Mouse (Mus musculus) heart, embryonic 12.5 days (tissue): ENCODE measurements around the gene Rab7b. TPM values are rescaled to one million over a fixed set of nuclear protein-coding genes. Genes with fewer than 3 reads are reported as not detected.

ENCODE experiments used
- ATAC-seq: fragments of 200-750 bp; cut with Nextera tagmentation; 2 replicates; pipeline ENCODE4 v1.8.0; 2017; ENCODE audit warnings: moderate TSS enrichment, moderate library complexity; ENCODE audit not compliant: insufficient number of reproducible peaks, low FRiP score
- H3K27ac ChIP-seq: fragments of 300-500 bp; sonication (generic); 2 replicates; pipeline ENCODE4 v1.5.1; 2016; ENCODE audit warnings: mild to moderate bottlenecking, moderate library complexity; ENCODE audit not compliant: poor library complexity, severe bottlenecking
- H3K27me3 ChIP-seq: fragments of 300-500 bp; sonication (generic); replicated peaks from 2 replicates; pipeline ENCODE4 v1.6.1; 2016; ENCODE audit warnings: mild to moderate bottlenecking, moderate library complexity
- H3K36me3 ChIP-seq: fragments of 300-500 bp; sonication (generic); 2 replicates; pipeline ENCODE4 v1.6.1; 2016; ENCODE audit warnings: mild to moderate bottlenecking, moderate library complexity
- H3K4me1 ChIP-seq: fragments of 300-500 bp; sonication (generic); replicated peaks from 2 replicates; pipeline ENCODE4 v1.6.1; 2016; ENCODE audit warnings: mild to moderate bottlenecking
- H3K4me2 ChIP-seq: fragments of 300-500 bp; sonication (generic); 2 replicates; pipeline ENCODE4 v1.6.1; 2016; ENCODE audit warnings: mild to moderate bottlenecking, moderate library complexity
- H3K4me3 ChIP-seq: fragments of 300-500 bp; sonication (generic); 2 replicates; pipeline ENCODE4 v1.5.1; 2016; ENCODE audit warnings: mild to moderate bottlenecking
- H3K9ac ChIP-seq: fragments of 300-500 bp; sonication (generic); 2 replicates; pipeline ENCODE4 v1.6.1; 2016; ENCODE audit warnings: mild to moderate bottlenecking, moderate library complexity
- H3K9me3 ChIP-seq: fragments of 300-500 bp; sonication (generic); replicated peaks from 2 replicates; pipeline ENCODE4 v1.6.1; 2016; ENCODE audit warnings: mild to moderate bottlenecking, moderate library complexity
- WGBS: fragments of 180-500 bp; shearing (Covaris S2); methylation state at CpG from one replicate; pipeline ENCODE4 v1.1.7; 2016; 5-methylcytosine and 5-hydroxymethylcytosine counted together
- polyA plus RNA-seq: library from polyadenylated mRNA; unstranded; fragments of >200 nt; fragmentation: Nextera tagmentation; extraction: Ambion mirVana; gene quantifications from 2 replicates; pipeline ENCODE4 v1.2.1, GENCODE M21; 2016

Gene Rab7b
- 0.68 and 1.5 TPM in 2 replicates for polyA plus RNA-seq

DNA sequence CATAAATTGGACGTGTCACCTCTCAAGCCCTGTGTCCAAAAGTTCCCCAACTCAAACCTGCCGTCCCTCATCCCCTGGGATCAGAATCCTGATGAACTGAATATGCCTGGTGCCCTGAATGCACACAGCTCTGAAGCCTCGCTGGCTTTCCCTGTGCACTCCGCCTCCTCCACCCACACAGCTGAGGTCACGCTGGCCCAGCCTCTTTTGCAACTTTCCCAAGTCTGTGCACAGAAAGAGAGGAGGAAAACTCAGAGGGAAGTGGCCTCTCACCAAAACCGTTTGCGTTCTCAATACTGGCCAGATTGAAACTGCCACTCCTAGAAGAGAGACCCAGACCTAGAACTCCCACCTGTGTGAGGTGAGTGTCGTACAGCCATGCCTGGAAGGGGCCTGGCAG lies at the start of gene Rab7b:
Gene Rab7b (plus strand): TSS at position 221 of the 400 bp plus-strand sequence.
- peaks cover 13% of the 10 kb centered on the region for H3K4me1 ChIP-seq
- H3K27me3 ChIP-seq: no peaks in the 10 kb centered on the region
- WGBS: 56% methylated on average over 8 of the region's 8 CpGs
- no peaks in the 10 kb centered on the region for H3K9me3 ChIP-seq
- H3K36me3 ChIP-seq: no peaks in the 10 kb centered on the region
- no peak for ATAC-seq
- no peak within 1 kb of the TSS for H3K4me3 ChIP-seq
- no peak within 1 kb of the TSS for H3K4me2 ChIP-seq
- no peak within 1 kb of the TSS for H3K27ac ChIP-seq
- H3K9ac ChIP-seq: no peak within 1 kb of the TSS

DNA sequence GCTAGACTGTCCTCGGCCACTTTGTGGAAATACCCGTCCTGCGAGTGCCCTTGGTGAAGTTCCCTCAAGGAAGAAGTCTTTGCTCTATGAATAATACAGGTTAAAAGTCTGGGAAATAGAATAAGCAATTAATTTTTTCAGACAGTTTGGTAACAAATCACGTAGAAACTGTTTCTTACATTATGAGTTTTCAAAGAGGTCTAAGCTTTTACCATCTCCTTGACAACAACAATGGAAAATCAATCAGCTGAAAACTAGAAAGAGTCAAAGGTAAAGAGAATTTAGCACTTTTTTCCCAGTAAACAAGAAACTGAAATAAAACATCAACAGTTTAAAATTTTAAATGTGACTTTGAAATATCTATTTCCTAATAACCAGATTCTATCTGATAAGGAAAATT lies 48.4 kb upstream of the Rab7b start:
- WGBS: 85% methylated on average over 4 of the region's 4 CpGs
- Histone ChIP-seq H3K27me3 (no peaks in the 10 kb centered on the region), H3K36me3 (no peaks in the 10 kb centered on the region), H3K9me3 (no peaks in the 10 kb centered on the region), H3K9ac (no peak overlapping the region), H3K4me1 (no peaks in the 10 kb centered on the region), H3K4me2 (no peak overlapping the region), H3K4me3 (no peak overlapping the region), H3K27ac (no peak overlapping the region)
- ATAC-seq: no peak

DNA sequence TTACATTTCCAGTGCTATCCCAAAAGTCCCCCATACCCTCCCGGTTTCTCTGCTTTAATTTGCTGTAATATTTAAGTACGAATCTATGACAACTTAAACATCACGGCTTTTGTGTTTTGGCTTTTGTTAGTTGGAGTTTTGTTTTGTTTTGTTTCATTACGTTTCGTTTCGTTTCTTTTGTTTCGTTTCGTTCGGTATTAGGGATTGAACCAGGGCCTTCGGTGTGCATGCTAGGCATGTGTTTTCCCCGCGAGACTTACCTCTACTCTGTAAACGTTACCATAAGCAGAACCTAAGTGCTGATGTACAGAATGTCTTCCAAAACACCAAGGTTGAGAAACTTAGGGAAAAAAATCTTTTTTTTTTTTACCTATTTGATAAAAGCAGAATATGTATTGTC lies 46.9 kb upstream of the Rab7b start:
- Histone ChIP-seq H3K4me2 (no peak overlapping the region), H3K4me1 (no peaks in the 10 kb centered on the region), H3K27me3 (no peaks in the 10 kb centered on the region), H3K9me3 (no peaks in the 10 kb centered on the region), H3K4me3 (no peak overlapping the region), H3K9ac (no peak overlapping the region), H3K27ac (no peak overlapping the region), H3K36me3 (no peaks in the 10 kb centered on the region)
- no peak for ATAC-seq
- WGBS: 92% methylated on average over 13 of the region's 13 CpGs

DNA sequence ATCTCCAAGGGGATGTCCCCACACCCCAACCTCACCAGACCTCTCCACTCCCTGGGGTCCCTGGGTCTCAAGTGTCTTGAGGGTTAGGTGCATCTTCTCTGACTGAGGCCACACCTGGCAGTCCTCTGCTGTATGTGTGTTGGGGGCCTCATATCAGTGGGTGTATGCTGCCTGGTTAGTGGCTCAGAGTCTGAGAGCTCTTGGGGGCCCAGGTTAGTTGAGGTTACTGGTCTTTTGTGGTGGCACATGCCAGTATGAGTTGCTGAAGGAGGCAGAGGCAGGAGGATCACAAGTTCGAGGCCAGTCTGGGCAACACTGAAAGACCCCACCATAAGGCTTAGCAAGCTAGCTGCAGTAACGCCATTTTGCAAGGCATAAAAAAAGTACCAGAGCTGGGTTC lies 46.2 kb upstream of the Rab7b start:
- Histone ChIP-seq H3K4me1 (no peaks in the 10 kb centered on the region), H3K27me3 (no peaks in the 10 kb centered on the region), H3K27ac (no peak overlapping the region), H3K36me3 (no peaks in the 10 kb centered on the region), H3K9me3 (no peaks in the 10 kb centered on the region), H3K9ac (no peak overlapping the region), H3K4me3 (no peak overlapping the region), H3K4me2 (no peak overlapping the region)
- WGBS: 83% methylated on average over 2 of the region's 2 CpGs
- ATAC-seq: no peak

DNA sequence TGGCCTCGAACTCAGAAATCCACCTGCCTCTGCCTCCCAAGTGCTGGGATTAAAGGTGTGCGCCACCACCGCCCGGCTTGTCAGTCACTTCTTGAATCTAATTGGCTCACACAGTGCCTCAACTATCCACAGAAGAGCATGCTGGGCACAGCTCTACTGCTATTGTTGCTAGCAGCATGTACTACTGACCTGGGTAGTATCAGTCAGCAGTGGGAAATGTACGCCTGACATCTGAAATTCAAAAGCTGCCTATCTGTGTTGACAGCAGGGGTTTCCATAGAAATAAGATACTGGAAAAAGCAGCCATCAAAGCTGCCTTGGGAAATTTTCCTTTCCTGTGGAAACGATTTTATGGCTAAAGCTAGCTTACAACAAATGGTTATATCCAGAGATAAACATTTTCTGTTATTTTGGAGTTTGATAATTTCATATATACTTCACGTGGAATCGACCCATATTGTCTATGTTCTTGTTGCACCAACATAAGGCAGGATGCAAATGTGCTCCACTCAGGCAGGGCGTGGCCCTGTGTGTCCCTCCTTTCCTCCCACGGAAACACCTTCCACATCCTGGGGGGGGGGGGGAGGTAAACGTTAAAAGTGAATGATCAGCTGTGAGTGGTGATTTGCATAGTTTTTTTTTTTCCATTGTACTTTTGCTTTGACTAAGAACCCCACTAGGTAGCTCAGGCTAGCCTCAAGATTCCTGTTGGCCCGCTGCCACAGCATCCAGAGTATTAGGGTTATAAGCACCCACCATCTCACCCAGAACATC lies 35.6 kb upstream of the Rab7b start:
- Histone ChIP-seq H3K9ac (no peak overlapping the region), H3K27me3 (no peaks in the 10 kb centered on the region), H3K36me3 (no peaks in the 10 kb centered on the region), H3K4me2 (no peak overlapping the region), H3K9me3 (no peaks in the 10 kb centered on the region), H3K4me3 (no peak overlapping the region), H3K27ac (no peak overlapping the region), H3K4me1 (peaks cover 16% of the 10 kb centered on the region; the same call in 1 of the 2 replicates)
- WGBS: 56% methylated on average over 12 of the region's 12 CpGs
- ATAC-seq: peak; percentile 76; the same call in 1 of the 2 replicates

DNA sequence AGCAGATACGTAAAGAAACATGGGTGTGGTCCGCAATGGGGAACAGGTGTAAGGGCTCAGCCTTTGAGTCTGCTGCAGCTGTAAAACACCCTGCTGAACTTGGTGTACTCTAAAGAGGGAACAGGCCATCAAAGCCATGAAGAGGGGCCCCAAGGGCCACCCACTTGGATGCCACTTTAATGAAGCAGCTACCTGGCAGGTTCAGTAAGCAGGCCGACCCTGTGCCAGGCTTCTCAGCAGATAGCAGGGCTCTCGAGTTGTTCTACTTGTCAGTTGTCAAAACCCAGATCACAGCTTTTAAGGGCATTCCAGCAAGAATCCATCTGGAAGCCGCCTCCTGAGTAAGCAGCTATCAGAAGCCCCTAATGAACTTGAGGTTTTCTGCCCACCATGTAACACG lies 32.9 kb upstream of the Rab7b start:
- H3K36me3 ChIP-seq: no peaks in the 10 kb centered on the region
- no peaks in the 10 kb centered on the region for H3K9me3 ChIP-seq
- no peak overlapping the region for H3K27ac ChIP-seq
- no peak overlapping the region for H3K4me2 ChIP-seq
- no peak overlapping the region for H3K4me3 ChIP-seq
- no peak overlapping the region for H3K9ac ChIP-seq
- H3K27me3 ChIP-seq: no peaks in the 10 kb centered on the region
- 67% methylated on average over 6 of the region's 6 CpGs for WGBS
- ATAC-seq: no peak
- H3K4me1 ChIP-seq: peaks cover 16% of the 10 kb centered on the region; the same call in 1 of the 2 replicates

DNA sequence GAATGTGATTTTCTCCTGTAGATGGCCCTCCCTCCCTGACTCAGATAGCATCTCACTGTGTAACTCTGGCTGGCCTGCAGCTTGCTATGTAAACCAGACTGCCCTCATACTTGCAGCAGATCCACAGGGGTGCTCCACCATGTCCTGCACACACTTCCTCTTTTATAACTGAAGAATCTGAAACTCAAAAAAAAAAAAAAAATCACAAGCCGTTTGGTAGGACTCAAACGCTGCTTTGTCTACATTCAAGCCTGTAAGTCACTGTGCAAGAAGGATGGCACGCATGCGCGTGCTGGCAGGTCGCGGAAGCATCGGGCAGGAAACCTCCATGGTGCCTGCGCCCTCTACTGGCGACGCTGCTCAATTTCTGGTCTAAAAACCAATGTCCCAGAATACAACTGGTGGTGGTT lies 30.5 kb upstream of the Rab7b start:
- Histone ChIP-seq H3K36me3 (no peaks in the 10 kb centered on the region), H3K27ac (no peak overlapping the region), H3K4me1 (peaks cover 11% of the 10 kb centered on the region; the same call in 1 of the 2 replicates), H3K4me3 (no peak overlapping the region), H3K27me3 (0 out of 2 replicates have a peak, but pooled peaks cover 3% of the 10 kb centered on the region), H3K9ac (no peak overlapping the region), H3K4me2 (peak overlapping the region; percentile 51), H3K9me3 (no peaks in the 10 kb centered on the region)
- under 1% methylated on average over 11 of the region's 11 CpGs for WGBS
- ATAC-seq: peak; percentile 68

DNA sequence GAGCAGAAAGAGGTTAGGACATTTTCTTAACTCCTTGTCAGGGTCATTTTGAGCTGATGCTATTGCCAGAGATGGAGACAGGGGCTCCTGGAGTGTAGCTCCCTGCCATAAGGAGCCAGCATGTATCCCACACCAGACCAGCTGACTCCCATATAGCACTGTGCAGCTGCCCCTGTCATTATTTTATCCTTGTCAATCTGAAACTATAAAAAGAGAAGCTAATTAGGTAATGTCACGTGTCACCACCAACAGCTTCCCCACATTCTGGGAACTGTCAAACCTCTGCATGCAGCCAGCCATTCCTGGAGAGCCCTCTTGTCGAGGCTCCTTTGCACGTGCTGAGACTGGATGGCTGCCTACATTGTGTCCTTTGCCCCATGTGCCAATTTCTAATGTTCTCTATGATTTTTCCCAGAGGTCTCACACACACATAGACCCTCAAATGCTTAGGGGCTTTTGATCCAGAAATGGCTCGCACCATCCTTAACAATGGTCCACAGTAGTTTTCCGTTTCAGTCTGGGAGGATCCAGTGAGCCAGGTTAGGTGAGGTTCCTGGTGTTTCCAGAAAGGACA lies 28.9 kb upstream of the Rab7b start:
- 60% methylated on average over 5 of the region's 5 CpGs for WGBS
- H3K9me3 ChIP-seq: no peaks in the 10 kb centered on the region
- ATAC-seq: no peak

DNA sequence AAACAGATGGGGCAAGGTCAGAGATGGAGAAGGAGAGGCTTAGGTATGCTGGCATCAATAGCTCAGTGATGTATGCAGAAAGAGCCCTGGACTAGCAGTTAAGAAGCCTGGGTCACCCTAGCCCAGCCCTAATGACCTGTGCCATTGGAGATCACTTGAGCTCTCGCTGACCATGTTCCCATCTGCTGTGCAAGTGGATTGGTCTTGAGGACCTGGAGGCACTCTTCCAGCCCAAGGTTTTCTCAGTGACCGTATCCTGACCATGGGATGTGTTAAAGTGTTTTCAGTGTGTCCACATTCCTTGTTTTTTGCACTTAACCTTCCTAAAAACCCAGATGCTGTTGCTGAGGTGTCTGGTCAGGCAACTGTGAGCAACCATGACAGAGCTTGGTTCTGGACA lies 28.2 kb upstream of the Rab7b start:
- Histone ChIP-seq H3K4me3 (no peak overlapping the region), H3K27me3 (0 out of 2 replicates have a peak, but pooled peaks cover 3% of the 10 kb centered on the region), H3K9ac (no peak overlapping the region), H3K4me1 (peaks cover 3% of the 10 kb centered on the region; the same call in 1 of the 2 replicates), H3K27ac (no peak overlapping the region), H3K4me2 (no peak overlapping the region), H3K36me3 (no peaks in the 10 kb centered on the region), H3K9me3 (no peaks in the 10 kb centered on the region)
- 81% methylated on average over 2 of the region's 2 CpGs for WGBS
- ATAC-seq: no peak

More for the DNA sequence above, 28.9 kb upstream of the Rab7b start:
- Histone ChIP-seq H3K9ac (no peak overlapping the region), H3K36me3 (no peaks in the 10 kb centered on the region), H3K4me3 (no peak overlapping the region), H3K27me3 (0 out of 2 replicates have a peak, but pooled peaks cover 3% of the 10 kb centered on the region), H3K4me1 (peaks cover 3% of the 10 kb centered on the region; the same call in 1 of the 2 replicates), H3K27ac (no peak overlapping the region), H3K4me2 (no peak overlapping the region)

DNA sequence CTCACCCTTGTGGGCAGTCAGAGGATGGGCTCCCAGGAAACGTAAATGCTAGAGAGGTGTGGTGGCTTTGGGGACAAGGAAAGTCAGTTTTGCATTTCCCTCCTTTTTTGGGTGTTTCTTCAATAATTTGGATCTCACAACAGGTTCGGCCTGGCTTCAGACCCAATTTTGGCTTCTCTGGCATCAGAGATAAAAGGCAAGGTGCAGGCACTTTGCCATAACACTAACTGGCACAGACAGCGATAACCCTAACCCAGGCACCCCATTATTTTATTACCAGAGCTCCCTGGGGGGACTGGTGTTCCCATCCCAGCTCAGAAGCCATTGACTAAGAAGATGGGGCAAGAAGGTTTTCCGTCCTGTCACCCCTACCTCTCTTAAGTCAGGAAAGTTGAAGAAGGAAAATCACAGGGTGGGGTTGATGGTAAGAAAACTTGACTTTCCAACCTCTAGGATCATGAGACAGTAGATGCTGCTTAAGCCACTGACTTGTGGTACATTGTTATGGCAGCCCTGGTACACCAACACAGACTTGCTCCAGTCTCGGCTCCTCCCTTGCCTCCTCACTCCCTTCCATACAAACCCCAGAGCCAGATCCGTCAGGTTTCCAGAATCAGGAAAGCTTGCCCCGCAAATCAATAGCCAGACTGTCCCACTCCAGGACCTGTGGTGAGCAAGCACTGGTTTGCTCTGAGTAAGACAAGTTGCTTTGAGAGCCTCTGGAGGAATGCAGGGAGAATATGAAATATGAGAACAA lies 27.6 kb upstream of the Rab7b start:
- WGBS: 73% methylated on average over 7 of the region's 7 CpGs
- H3K27me3 ChIP-seq: 0 out of 2 replicates have a peak, but pooled peaks cover 3% of the 10 kb centered on the region
- no peaks in the 10 kb centered on the region for H3K9me3 ChIP-seq
- H3K27ac ChIP-seq: no peak overlapping the region
- ATAC-seq: no peak
- H3K36me3 ChIP-seq: no peaks in the 10 kb centered on the region
- H3K4me2 ChIP-seq: no peak overlapping the region
- H3K9ac ChIP-seq: no peak overlapping the region
- no peak overlapping the region for H3K4me3 ChIP-seq
- H3K4me1 ChIP-seq: peaks cover 3% of the 10 kb centered on the region; the same call in 1 of the 2 replicates

DNA sequence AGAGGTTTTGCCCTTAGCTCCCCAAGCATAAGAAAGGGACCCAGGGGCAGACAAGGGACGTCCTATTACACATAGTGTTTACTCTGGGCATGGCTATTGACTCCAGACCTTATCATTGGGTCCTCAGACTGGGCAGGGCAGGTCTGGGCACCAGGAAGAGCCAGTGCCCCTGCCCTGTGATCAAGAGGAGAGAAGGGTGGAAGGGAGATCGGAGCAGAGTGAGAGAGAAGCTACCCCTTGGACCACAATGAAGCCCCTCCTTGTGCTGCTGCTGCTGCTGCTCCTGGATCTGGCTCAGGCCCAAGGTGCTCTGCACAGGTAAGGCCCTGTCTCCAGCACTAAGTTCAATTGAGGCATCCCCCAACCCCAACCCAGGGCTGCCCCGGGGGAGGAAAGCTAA lies 26.7 kb upstream of the Rab7b start:
- ATAC-seq: no peak
- no peaks in the 10 kb centered on the region for H3K36me3 ChIP-seq
- 55% methylated on average over 3 of the region's 3 CpGs for WGBS
- H3K4me1 ChIP-seq: peaks cover 3% of the 10 kb centered on the region; the same call in 1 of the 2 replicates
- 0 out of 2 replicates have a peak, but pooled peaks cover 3% of the 10 kb centered on the region for H3K27me3 ChIP-seq
- no peak overlapping the region for H3K27ac ChIP-seq
- H3K9ac ChIP-seq: no peak overlapping the region
- no peak overlapping the region for H3K4me3 ChIP-seq
- H3K4me2 ChIP-seq: no peak overlapping the region
- no peaks in the 10 kb centered on the region for H3K9me3 ChIP-seq
